Mouse (Mus musculus) spleen, postnatal 14 days (tissue): ENCODE results near the gene Cdk4.

Source experiments
- DNase-seq, 2 experiments: peaks; one replicate each; pipeline ENCODE4 v3.0.0; 2021 to 2022; ENCODE audit warnings: low spot score in 2 of 2

The Cdk4 gene

DNA sequence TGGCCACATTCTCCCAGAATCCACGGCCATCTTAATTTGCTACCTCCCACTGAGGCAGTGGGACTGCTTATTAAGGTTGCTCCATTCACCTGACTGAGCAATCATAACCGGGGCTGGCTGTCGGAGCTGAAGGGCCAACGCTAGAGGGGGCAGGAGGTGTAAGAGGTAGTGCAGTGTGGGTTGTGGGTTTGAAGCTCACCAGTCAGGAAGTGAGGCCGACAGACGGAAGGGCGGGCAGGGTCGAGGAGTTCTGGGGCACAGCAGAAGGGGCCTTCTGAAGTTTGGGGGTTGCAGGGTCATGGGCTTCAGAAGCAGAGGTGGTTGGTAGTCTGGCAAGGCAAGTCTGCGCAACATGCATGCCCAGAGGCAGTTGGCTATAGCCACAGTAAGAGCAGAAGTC, 11.7 kb downstream of the Cdk4 start, which contains the start of gene Agap2:
Agap2 (plus strand) TSS at position 205 of the 400 bp plus-strand sequence.
- DNase-seq, result peak; percentile 58 to 63

DNA sequence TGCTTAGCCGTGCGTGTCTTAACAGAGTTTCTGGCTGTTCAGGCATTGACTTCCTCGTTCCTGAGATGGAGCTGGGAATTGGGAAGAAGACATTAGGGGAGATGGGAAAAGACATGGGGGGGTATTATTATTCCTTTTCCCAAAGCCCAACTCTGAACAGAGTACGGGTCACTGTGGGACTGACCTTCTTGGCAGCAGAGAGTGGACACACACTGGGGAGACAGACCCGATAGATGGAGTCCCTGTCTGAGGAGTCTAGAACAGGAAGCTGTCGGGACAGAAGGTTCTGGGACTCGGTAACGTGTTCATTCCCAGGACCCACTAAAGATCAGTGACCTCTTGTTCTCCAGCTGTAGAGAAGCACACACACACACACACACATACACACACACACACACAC, 12.3 kb downstream of the Cdk4 start:
- no peak for DNase-seq

DNA sequence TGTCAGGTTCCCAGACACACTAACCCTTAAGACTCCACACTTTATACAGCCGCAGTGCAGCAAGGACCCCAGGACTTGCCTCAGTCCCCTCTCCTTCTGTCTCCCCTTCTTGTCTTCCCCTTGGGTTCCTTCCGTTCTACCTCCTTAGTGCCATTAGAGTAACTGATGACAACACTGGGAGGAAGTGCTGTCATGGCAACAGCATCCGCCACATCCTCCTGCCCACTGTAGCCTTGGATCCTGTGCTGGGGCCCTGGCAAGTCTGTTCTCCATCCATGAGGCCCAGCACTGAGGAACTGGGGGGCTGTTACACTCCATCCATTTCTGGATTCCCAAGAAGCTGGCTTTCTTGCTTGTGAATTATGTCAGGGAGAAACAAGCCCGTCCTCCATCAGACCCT, 12.7 kb downstream of the Cdk4 start:
- DNase-seq, result no peak

DNA sequence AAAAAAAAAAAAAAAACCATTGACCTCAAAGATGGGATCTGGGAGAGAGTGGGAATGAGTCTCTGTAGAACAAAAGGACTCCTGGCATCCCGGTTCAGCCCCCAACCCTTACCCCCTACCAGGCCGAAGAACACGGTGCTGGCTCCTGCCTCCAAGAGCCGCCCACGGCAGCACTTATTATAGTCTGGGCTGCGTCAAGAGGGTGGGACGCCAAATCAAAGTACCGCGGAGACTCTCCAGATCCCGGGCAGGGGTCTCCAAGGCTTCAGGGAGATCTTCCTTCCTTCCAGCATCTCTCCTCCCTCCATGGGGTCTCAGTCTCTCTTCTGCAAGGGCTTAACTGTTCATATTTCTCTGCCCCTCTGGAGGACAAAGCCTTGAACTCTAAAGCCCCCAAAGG, 14.2 kb downstream of the Cdk4 start:
- no peak for DNase-seq

DNA sequence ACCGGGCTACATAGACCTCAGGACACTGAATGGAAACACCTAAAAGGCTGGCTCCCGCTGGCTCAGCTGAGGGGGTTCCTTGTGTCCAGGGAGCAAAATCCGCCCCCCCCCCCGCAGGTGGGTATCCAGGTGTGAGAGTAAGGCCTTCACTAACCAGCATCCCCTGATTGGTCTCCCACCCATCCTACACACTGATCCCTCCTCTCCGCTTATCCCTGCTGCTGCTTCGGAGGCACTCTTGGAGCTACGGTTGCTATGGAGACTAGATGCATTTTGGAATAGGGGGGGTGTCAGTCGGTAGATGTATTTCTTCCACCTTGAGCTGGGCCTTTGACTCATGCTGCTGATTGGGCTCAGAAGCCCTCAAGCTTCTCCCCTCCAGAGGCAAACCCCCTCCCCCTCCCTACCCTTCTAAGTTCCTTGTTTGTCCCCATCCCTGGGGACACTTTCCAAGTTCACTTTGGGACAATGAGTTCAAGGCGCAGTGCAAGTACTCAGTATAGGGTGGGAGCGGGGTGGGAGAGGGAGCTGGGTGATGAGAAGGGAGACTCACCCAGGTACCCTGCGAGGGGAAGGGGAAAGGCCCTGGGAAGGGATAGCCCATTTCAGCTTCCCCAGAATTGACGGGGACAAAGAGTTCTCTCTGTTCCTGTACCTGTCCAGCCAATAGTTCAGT, 14.8 kb downstream of the Cdk4 start:
- no peak for DNase-seq

DNA sequence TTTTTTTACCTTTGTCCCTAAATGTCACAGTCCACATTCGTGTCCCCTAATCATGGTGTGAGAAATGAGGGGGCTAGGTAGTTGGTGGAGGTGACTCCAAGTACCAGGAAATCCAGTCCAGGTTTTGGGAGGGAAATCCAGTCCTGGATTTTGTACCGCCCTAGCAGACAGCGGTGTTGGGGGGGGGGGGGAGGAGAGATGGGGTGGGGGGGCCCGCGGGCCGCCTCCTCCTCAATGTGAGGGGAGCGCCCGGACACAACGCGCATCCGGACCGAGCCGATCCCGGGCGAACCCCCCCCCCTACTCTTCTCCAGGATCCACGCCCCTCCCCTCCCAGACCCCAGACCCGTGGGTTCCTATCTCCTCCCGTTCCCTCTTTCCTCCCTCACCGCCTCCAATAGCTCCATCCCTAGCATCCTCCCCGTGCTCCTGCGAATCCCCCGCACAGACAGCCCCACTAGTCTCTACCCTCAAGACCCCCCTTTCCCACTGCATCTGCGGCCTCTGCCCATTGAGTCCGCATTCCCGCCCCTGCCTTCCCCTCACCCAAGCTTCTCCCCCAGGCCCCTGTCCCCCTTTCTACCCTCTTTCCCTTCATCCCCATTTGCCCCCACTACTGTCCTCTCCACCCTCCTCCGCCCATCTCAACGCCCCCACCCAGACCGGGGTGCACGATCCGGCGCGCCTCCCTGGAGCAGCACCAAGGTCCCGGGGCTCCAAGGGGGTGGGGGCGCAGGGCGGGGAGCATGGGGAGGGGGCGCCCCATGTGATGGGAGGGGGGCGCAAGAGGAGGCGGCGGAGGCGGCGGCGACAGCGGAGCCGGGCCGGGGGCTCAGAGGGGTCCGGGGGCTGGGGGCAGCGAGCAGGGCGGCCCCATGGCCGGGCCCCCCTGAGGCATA, 15.6 kb downstream of the Cdk4 start:
- DNase-seq, result no peak

DNA sequence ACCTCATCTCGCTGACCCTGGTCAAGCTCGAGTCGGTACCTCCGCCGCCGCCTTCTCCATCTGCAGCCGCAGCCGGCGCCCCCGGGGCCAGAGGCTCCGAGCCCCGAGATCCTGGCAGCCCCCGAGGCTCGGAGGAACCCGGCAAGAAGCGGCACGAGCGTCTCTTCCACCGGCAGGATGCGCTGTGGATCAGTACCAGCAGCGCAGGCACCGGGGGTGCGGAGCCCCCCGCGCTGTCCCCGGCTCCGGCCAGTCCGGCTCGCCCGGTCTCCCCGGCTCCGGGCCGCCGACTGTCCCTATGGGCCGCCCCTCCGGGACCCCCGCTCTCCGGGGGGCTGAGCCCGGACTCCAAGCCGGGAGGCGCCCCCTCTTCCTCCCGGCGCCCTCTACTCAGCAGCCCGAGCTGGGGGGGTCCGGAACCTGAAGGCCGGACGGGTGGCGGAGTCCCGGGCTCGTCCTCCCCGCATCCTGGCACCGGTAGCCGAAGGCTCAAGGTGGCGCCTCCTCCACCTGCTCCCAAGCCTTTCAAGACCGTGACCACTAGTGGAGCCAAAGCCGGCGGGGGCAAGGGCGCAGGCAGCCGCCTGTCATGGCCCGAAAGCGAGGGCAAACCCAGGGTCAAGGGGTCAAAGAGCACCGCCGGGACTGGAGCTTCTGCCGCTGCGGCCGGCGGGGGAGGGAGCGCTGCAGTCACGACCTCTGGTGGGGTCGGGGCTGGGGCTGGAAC, 16.5 kb downstream of the Cdk4 start:
- no peak for DNase-seq

DNA sequence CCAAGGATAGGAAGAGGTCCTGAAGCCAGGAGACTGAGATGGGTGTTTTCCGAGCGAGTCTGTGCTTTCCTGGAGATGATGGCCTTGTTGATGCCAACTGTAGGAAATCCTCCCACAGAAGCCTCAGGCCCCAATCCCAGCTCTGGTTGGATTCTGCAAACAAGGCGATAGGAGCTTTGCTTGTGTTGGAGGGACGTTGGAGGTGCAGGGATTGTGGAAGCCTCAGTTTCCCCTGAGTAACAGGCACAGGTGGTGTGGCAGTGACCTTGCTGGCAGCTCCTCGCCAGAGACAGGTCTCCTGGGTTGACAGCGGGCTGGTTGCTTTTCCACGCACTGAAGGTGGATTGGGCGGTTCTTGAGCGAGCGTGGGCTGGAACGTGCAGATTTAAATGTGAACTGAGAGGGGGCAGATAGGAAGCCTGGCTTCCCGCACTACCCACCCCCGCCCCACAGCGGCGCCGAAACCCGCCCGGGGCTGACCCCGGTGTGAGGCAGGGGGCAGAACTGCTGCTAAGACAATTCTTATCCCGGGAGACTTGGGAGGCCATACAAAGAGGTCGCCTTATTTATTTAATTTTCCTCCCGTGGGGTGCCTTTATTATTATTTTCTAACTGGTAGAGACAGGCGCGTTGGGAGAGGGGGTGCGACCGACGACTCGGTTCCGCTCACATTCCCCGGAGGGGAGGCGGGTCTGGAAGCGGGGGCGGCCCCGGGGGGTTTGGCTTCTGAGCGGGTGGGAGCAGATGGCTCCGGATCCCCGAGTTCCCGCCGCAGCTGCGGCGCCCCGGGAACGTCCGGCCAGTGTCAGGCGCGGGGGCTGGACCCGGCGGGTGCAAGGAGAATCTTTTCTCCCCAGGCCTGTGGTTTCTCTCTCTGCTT, 17.8 kb downstream of the Cdk4 start:
- DNase-seq, result no peak

DNA sequence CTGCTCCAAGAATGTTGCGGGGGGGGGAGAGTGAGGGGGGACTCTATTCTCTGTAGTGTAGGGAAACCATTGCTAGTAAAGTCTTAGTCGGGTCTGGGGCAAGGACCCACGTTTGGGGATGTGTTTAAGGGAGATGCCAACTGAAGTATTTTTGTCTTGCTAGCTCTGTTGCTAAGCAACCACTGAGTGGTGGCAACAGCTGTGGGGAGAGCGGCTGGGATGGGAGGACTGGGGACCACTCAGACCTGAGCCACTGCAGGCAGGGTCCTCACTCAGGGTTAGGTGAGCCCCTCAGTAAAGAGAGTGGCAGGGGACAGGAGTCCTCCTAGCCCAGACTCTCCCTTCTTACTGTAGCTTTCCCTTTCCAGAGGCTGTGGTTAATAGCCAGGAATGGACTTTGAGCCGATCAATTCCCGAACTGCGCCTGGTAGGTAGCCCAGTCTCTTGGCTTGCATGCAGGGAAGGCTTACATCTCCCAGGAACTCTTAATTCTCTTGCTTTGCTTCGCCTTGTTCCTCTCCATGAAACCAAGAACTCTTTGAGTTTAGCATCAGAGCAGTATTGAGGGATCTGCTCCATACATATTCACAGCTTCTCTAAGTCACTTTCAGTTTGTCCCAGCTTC, 18.8 kb downstream of the Cdk4 start:
- no peak for DNase-seq

DNA sequence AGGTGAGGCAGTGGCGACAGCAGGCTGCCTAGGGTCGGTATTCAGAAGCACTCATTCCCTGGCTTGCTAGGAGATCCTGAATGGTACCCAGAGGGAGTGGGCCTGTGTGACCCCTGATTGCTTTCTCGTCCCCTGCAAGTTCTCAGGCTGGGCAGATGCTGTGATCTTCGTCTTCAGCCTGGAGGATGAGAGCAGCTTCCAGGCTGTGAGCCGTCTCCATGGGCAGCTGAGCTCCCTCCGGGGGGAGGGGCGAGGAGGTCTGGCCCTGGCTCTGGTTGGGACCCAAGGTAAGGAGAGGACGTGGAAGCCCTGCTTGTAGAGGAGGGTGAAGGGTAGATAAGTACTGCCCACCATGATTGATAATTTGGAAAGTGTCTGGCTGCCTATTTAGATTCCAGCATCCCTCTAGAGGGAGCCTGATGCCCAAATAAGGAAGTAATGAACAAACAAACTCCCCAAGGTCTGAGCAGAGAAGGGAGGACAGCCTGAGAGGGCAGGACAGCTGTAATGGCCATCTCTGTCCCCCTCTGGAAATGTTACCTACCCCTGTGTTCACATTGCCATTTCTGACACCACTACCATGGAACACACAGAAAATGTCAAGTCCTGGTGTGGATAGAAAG, 20.1 kb downstream of the Cdk4 start:
- no peak for DNase-seq

DNA sequence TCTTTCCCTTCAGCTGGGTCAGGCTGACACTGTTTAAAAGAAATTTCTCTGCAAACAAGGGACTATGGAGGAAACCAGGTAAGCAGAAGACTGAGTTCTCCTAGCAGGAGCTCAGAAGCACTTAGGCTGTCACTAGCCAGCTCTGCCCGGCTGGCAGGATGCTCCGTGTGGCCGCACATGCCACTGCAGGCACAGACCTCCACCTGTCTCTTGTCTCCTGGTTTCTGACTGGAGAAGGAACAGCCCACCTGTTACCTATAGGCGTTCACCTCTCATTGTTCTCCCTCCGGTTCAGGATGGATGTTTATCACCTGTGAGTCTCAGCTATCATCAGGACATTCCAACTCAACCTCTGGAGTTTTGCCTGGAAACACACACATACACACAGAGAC, 20.6 kb downstream of the Cdk4 start:
- no peak for DNase-seq

DNA sequence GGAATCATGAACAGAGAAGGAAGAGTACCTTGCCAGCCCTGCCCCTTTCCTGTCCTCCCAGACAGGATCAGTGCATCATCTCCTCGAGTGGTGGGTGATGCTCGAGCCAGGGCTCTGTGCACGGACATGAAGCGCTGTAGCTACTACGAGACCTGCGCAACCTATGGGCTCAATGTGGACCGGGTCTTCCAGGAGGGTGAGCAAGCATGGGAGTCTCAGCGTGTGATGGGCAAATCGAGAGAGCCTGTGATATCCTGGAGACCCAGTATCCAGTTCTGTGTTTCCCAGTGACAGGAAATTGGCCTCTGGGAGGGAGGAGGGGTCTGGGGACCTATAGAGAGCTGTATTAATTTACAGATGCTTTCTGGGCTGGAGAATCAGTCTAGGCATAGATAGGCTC, 21.7 kb downstream of the Cdk4 start:
- DNase-seq, result no peak

DNA sequence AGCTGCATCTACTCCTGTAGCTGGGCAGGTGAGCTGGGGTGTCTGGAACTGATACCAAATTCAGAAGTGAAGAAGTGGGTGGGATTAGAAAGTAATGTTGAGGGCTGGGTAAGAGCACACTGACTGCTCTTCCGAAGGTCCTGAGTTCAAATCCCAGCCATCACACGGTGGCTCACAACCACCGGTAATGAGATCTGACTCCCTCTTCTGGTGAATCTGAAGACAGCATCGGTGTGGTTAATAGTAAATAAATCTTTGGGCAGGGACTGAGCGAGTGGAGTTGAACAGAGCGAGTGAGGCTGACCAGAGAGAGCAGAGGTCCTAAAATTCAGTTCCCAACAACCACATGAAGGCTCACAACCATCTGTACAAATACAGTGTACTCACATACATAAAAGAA, 22.3 kb downstream of the Cdk4 start:
- DNase-seq, result no peak

DNA sequence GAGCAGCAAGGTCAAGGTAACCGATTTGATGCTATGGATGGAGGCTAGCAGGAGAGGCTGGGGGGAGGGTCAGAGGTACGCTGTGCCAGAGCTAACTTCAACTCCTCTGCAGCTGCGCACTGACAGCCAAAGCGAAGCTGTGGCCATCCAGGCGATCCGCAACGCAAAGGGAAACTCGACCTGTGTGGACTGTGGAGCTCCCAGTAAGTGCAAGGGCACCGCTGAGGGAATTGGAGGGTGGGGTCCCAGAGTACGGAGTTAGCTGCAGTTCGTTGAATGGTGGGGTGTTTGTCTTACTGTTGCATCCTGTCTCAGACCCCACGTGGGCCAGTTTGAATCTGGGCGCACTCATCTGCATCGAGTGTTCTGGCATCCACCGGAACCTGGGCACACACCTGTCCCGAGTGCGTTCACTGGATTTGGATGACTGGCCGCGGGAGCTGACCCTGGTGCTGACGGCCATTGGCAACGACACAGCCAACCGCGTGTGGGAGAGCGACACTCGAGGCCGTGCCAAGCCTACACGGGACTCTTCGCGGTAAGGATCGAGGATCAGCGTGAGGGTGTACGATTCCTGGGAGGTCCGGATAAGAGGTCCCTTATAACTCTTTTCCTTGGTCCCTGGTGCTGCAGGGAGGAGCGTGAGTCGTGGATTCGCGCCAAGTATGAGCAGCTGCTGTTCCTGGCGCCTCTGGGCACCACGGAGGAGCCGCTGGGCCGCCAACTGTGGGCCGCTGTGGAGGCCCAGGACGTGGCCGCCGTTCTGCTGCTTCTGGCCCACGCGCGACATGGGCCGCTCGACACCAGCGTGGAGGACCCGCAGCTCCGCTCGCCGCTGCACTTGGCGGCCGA, 27.5 kb downstream of the Cdk4 start:
- no peak for DNase-seq

DNA sequence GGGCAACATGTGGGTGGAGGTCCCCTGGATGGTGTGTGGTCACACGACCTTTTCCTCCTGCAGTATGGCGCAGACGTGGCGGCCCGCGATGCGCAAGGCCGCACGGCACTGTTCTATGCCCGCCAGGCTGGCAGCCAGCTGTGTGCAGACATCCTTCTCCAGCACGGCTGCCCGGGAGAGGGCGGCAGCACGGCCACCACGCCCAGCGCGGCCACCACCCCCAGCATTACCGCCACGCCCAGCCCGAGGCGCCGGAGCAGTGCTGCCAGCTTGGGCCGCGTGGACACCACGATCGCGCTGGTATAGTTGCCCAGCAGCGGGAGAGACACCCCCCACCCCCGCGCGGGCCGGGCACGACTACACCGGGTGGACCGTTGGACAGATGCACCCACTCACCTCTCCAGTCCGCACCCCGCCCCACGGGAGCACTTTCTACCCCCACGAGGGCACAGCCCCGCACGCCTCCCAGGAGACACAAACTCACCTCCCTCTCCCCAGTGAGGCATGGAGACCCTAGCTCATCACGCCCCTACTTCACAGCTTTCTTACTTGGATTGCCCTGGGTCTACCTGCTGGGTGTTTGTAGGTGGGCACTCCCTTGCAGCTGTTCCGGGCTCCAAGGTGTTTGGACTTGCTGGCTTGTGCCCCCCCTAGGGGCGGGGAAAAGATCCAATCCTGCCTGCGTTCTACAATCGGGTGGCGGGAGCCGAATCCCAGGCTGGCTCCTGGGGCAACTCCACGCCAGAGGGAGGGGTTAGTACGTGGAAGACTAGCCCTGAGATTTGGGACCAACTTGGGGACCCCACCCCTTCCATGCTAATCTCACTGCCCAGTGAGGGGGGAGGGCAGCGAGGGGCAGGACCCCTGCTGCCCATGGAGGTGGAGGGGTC, 28.4 kb downstream of the Cdk4 start:
- DNase-seq, result no peak

DNA sequence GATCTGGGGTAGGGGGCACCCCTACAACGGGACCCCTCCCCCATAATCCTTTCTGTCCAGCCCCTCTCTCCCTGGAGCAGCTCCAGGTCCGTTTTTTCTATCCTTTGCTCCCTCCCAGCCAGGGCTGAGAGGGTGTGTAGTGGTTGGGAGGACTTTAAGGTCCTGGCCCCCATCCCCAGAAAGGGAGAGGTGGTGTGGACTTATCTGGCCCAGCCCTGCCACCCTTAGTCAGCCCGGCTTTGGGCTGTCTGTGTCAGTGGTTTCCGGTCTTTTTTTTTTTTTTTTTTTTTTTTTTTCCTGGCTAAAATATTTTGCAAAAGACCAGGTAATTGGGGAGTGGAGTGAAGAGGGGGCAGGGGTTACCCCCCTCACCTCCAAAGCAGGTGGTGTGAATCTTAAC, 29.4 kb downstream of the Cdk4 start:
- no peak for DNase-seq

DNA sequence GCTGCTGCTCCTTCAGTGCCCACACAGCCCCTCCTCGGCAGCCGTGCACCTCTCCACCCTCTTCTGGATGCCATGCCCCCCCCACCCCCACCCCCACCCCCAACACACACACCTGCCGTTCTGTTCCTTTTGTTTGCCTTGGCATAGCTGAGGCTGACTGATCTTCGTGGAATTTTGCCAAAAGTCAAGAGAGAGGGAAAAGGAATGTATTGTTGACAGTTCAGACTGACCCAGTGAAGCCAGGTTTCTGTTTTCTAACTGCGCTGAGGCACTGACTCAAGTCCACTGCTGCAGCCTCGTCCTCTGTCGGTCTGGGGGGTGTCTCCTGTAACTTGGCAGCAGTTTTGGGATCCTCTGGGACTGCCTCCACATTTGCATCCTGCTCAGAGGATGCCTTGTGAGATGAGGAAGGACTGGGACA, 31.1 kb downstream of the Cdk4 start:
- DNase-seq, result no peak

DNA sequence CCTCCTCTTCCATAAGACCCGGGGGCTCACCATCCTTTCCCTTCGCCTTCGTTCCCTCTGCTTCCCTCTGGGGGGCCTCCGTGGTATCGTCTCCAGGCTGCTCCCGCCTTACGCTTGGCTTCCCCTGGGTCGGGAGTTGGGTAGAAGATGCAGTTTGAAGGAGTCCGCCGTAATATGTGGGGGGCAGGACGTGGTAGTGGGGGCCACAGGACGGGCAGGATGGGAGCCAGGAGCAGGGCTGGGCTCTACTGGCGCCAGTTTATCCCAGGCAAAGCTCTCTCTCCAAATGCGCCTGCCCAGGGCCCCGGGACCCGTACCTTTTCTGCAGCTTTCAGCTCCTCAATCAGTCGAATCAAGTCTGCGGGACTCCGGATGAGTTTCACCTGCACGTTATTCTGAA, 35.2 kb downstream of the Cdk4 start:
- DNase-seq, result no peak

DNA sequence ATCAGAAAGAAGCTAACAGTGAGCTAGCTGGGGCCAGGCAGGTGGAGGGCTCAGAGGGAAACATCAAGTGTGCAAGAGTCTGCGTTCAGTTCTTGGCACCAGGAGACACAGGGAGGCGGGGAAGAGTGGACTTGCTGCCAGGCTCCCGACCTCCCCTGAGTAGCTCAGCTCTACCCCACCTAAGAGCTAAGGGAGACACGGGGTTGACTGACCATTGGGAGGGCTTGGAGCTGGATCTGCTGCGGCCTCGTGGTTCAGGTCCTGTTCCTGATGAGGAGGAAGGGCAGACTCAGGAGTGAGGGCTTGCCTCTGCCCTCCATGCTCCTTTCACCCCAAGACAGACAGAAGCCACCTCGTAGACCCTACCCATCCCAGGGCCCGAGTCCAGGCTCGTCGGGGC, 35.9 kb downstream of the Cdk4 start:
- no peak for DNase-seq
